14 mouse cellular contexts compared by ENCODE assay signal in genomic region chr2:131846132-131846710, GRCm38 (mm10). TPM values are rescaled to one million over a fixed set of nuclear protein-coding genes. Genes with fewer than 3 reads are reported as not detected.
A peak's percentile ranks its signal among the peaks of the same experiment; 100 is the strongest.
DNase-seq lines count a peak whose midpoint lies in the region; ATAC-seq and TF ChIP-seq lines count a peak whose summit lies in the region.
"Had no signal": no experiment of that assay in that cellular context is flagged by ENCODE, and none has a peak within 500 bp of the region (broad histone marks: within the 10 kb centered on the region; RNA-seq: fewer than 3 reads in every experiment).

No protein-coding gene starts in this region.

- DNase-seq in forebrain, embryonic 14.5 days (ENCODE audit: low spot score): no peak
- peak; percentile 52 to 62 for DNase-seq in lung, adult 18-20 months
- no peak for DNase-seq in right cerebral cortex, postnatal 4 days
- no peak for DNase-seq in embryo, embryonic 9.5 days (ENCODE audit: extremely low spot score)
- no peak for DNase-seq in urinary bladder, postnatal 36 days (ENCODE audit: low spot score in 2 of 2)
- DNase-seq: adrenal gland, postnatal 10 days; cerebellum, adult 11 months had no signal

- 56% methylated on average over 11 of the region's 11 CpGs for WGBS in intestine, embryonic 15.5 days
- 64% methylated on average over 11 of the region's 11 CpGs for WGBS in intestine, postnatal 0 days
- WGBS in forebrain, embryonic 14.5 days: 76% methylated on average over 11 of the region's 11 CpGs
- 73% methylated on average over 11 of the region's 11 CpGs for WGBS in midbrain, embryonic 16.5 days

- no peak for TF ChIP-seq CTCF in intestine, postnatal 0 days (IDR thresholded peaks at IDR 0.05; ENCODE audit: low read depth)

- H3K36me3 ChIP-seq in intestine, embryonic 15.5 days: no peaks in the 10 kb centered on the region
- no peaks in the 10 kb centered on the region for H3K36me3 ChIP-seq in intestine, postnatal 0 days (ENCODE audit: control insufficient read depth, insufficient read depth)
- no peaks in the 10 kb centered on the region for H3K36me3 ChIP-seq in forebrain, embryonic 14.5 days (ENCODE audit: control insufficient read depth, insufficient read depth, low read length)
- H3K36me3 ChIP-seq in midbrain, embryonic 16.5 days (ENCODE audit: control insufficient read depth, insufficient read depth, low read length): no peaks in the 10 kb centered on the region

- H3K4me1 ChIP-seq in intestine, embryonic 15.5 days (replicated peaks): peaks cover 4% of the 10 kb centered on the region; the same call in 1 of the 2 replicates
- H3K4me1 ChIP-seq in intestine, postnatal 0 days (replicated peaks; ENCODE audit: control insufficient read depth, insufficient read depth, low read length): no peaks in the 10 kb centered on the region
- H3K4me1 ChIP-seq in forebrain, embryonic 14.5 days (ENCODE audit: control insufficient read depth, insufficient read depth, low read length): peaks cover 17% of the 10 kb centered on the region
- peaks cover 32% of the 10 kb centered on the region for H3K4me1 ChIP-seq in midbrain, embryonic 16.5 days (ENCODE audit: control insufficient read depth, insufficient read depth, low read length)

- H3K4me2 ChIP-seq in intestine, embryonic 15.5 days (replicated peaks): peak overlapping the region; percentile 9; the same call in 1 of the 2 replicates
- H3K4me2 ChIP-seq in intestine, postnatal 0 days (replicated peaks; ENCODE audit: low read depth): no peak overlapping the region
- H3K4me2 ChIP-seq in forebrain, embryonic 14.5 days (ENCODE audit: low read length): no peak overlapping the region
- peak overlapping the region; percentile 50 for H3K4me2 ChIP-seq in midbrain, embryonic 16.5 days (ENCODE audit: low read length)

- no peak overlapping the region for H3K9ac ChIP-seq in intestine, embryonic 15.5 days
- no peak overlapping the region for H3K9ac ChIP-seq in intestine, postnatal 0 days (ENCODE audit: low read depth, low read length)
- no peak overlapping the region for H3K9ac ChIP-seq in forebrain, embryonic 14.5 days (ENCODE audit: low read length)
- H3K9ac ChIP-seq in midbrain, embryonic 16.5 days (ENCODE audit: low read depth, low read length): no peak overlapping the region
- H3K9ac ChIP-seq: liver, embryonic 14.5 days had no signal

- H3K27me3 ChIP-seq in intestine, embryonic 15.5 days (replicated peaks): no peaks in the 10 kb centered on the region
- no peaks in the 10 kb centered on the region for H3K27me3 ChIP-seq in intestine, postnatal 0 days (replicated peaks; ENCODE audit: control insufficient read depth, insufficient read depth, low read length)
- no peaks in the 10 kb centered on the region for H3K27me3 ChIP-seq in forebrain, embryonic 14.5 days (replicated peaks; ENCODE audit: control insufficient read depth, insufficient read depth, low read length)
- no peaks in the 10 kb centered on the region for H3K27me3 ChIP-seq in midbrain, embryonic 16.5 days (ENCODE audit: control insufficient read depth, insufficient read depth, low read depth, low read length)
- H3K27me3 ChIP-seq: CH12.LX had no signal

- no peaks in the 10 kb centered on the region for H3K9me3 ChIP-seq in intestine, embryonic 15.5 days
- H3K9me3 ChIP-seq in intestine, postnatal 0 days (ENCODE audit: control insufficient read depth): no peaks in the 10 kb centered on the region
- H3K9me3 ChIP-seq in forebrain, embryonic 14.5 days (replicated peaks; ENCODE audit: control insufficient read depth, low read length): no peaks in the 10 kb centered on the region
- no peaks in the 10 kb centered on the region for H3K9me3 ChIP-seq in midbrain, embryonic 16.5 days (replicated peaks; ENCODE audit: control insufficient read depth, low read length, poor library complexity, severe bottlenecking)

- ATAC-seq in intestine, embryonic 15.5 days: no peak
- no peak for ATAC-seq in intestine, postnatal 0 days
- ATAC-seq in forebrain, embryonic 14.5 days: no peak
- ATAC-seq in midbrain, embryonic 16.5 days: no peak

- no peak overlapping the region for H3K4me3 ChIP-seq in intestine, embryonic 15.5 days (replicated peaks)
- no peak overlapping the region for H3K4me3 ChIP-seq in intestine, postnatal 0 days (ENCODE audit: low read depth, low read length)
- H3K4me3 ChIP-seq in forebrain, embryonic 14.5 days (ENCODE audit: low read depth, low read length): no peak overlapping the region
- no peak overlapping the region for H3K4me3 ChIP-seq in midbrain, embryonic 16.5 days (ENCODE audit: low read depth, low read length)

- H3K27ac ChIP-seq in intestine, embryonic 15.5 days: no peak overlapping the region
- H3K27ac ChIP-seq in intestine, postnatal 0 days (ENCODE audit: low read depth, low read length): no peak overlapping the region
- H3K27ac ChIP-seq in forebrain, embryonic 14.5 days (ENCODE audit: low read depth, low read length): peak overlapping the region; percentile 78; the same call in 1 of the 2 replicates
- peak overlapping the region; percentile 95 for H3K27ac ChIP-seq in midbrain, embryonic 16.5 days (ENCODE audit: low read length)
- H3K27ac ChIP-seq: liver, embryonic 14.5 days had no signal

RNA-seq across cellular contexts. Expression of gene Erv3, which starts 13.3 kb away (rescaled TPM):
- not detected in 2 replicates for polyA plus RNA-seq in intestine, embryonic 15.5 days (2015; fragmentation: Nextera tagmentation; extraction: Ambion mirVana)
- not detected in 2 replicates for polyA plus RNA-seq in intestine, postnatal 0 days (2015; fragmentation: Nextera tagmentation; extraction: Ambion mirVana)
- not detected in 2 replicates for polyA plus RNA-seq in forebrain, embryonic 14.5 days (2014; fragmentation: Nextera tagmentation; extraction: Ambion mirVana)
- 0.06 TPM in 1 of 2 replicates, not detected in the other for polyA plus RNA-seq in midbrain, embryonic 16.5 days (2015; fragmentation: Nextera tagmentation; extraction: Ambion mirVana)
- polyA plus RNA-seq: embryonic facial prominence, embryonic 11.5 days; small intestine, adult 2 months had no signal

Comparison
In these comparisons a context has a peak if more than half of its experiments do, and no peak if none do; other contexts are left out.
1. H3K4me2 ChIP-seq: peak in intestine, embryonic 15.5 days (single experiment) and midbrain, embryonic 16.5 days (single experiment); none in intestine, postnatal 0 days (single experiment) and forebrain, embryonic 14.5 days (single experiment).
2. H3K27ac ChIP-seq: peak in forebrain, embryonic 14.5 days (single experiment) and midbrain, embryonic 16.5 days (single experiment); none in intestine, embryonic 15.5 days (single experiment) and intestine, postnatal 0 days (single experiment).
3. DNase-seq: peak in lung, adult 18-20 months (2 of 2); none in forebrain, embryonic 14.5 days (single experiment), right cerebral cortex, postnatal 4 days (single experiment), embryo, embryonic 9.5 days (single experiment) and urinary bladder, postnatal 36 days (0 of 2).